Mouse (Mus musculus): ENCODE measurements around the gene Defb11. TPM values are rescaled to one million over a fixed set of nuclear protein-coding genes. Genes with fewer than 3 reads are reported as not detected.
A peak's percentile ranks its signal among the peaks of the same experiment; 100 is the strongest.
"Not testable (repeated sequence)": the region's sequence is repeated elsewhere in the genome, so short reads cannot be mapped to it uniquely, and the experiment has no call there.

The Defb11 gene
- polyA plus RNA-seq (2015; fragmentation: Nextera tagmentation; extraction: Ambion mirVana) = 6.7 and 13.5 TPM in 2 replicates

- H3K9ac ChIP-seq (replicated peaks); H3K4me1 ChIP-seq; H3K36me3 ChIP-seq; H3K4me2 ChIP-seq (replicated peaks); H3K27me3 ChIP-seq; H3K4me3 ChIP-seq; ATAC-seq (replicated peaks); H3K9me3 ChIP-seq; H3K27ac ChIP-seq (replicated peaks): not testable (repeated sequence)
These were observed at the start of gene Defb11 for GRCm38 (mm10) chr8:21906290-21906689. TSS of gene Defb11 (minus strand) at chr8:21906412.

DNA sequence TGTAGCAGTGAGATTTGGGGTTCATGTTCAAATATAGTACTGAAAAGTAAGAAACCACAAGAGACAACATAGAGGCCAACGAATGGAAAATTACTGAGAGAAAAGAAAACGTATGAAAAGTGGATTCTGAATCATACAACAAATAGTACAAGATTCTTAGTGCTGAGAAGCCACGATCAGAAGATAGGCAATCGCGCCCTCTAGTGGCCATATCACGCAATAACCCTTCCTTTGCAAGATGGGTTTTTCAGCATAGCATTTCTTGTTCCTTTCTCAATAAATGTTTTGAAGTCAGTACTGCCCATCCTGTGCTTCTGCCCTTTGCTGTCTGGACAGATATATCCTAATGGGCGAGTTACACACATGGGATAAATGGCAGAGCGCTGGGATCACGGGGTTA is 49.1 kb upstream of the Defb11 start:
- Histone ChIP-seq H3K4me1 (no peaks in the 10 kb centered on the region), H3K4me3 (no peak overlapping the region), H3K9me3 (no peaks in the 10 kb centered on the region), H3K9ac (replicated peaks) (no peak overlapping the region), H3K27ac (replicated peaks) (no peak overlapping the region), H3K4me2 (replicated peaks) (no peak overlapping the region), H3K36me3 (no peaks in the 10 kb centered on the region), H3K27me3 (no peaks in the 10 kb centered on the region)
- 5% methylated on average over 9 of the region's 9 CpGs for WGBS
- 0 out of 2 replicates have a peak, but pooled peaks have one; percentile 38 for ATAC-seq (replicated peaks)

GRCm38 (mm10) chr8:21947311-21948017 is 41.3 kb upstream of the Defb11 start:
- Histone ChIP-seq H3K27me3 (no peaks in the 10 kb centered on the region), H3K4me1 (no peaks in the 10 kb centered on the region), H3K9ac (replicated peaks) (no peak overlapping the region), H3K36me3 (no peaks in the 10 kb centered on the region), H3K27ac (replicated peaks) (no peak overlapping the region), H3K4me2 (replicated peaks) (no peak overlapping the region), H3K9me3 (no peaks in the 10 kb centered on the region), H3K4me3 (no peak overlapping the region)
- no peak for ATAC-seq (replicated peaks)
- WGBS = 62% methylated on average over 9 of the region's 9 CpGs

- no peaks in the 10 kb centered on the region for H3K36me3 ChIP-seq
- no peak within 1 kb of the TSS for H3K4me3 ChIP-seq
- no peak within 1 kb of the TSS for H3K9ac ChIP-seq (replicated peaks)
- H3K27ac ChIP-seq (replicated peaks) = no peak within 1 kb of the TSS
- ATAC-seq (replicated peaks) = no peak
- no peaks in the 10 kb centered on the region for H3K27me3 ChIP-seq
- H3K4me2 ChIP-seq (replicated peaks) = no peak within 1 kb of the TSS
- no peaks in the 10 kb centered on the region for H3K9me3 ChIP-seq
- no peaks in the 10 kb centered on the region for H3K4me1 ChIP-seq
- WGBS = 70% methylated on average over 6 of the region's 6 CpGs
These were observed 40.2 kb upstream of the Defb11 start, which contains the start of gene Defb13 for GRCm38 (mm10) chr8:21946462-21946861. TSS of gene Defb13 (plus strand) at chr8:21946762.

GRCm38 (mm10) chr8:21938052-21938451 is 31.8 kb upstream of the Defb11 start, which contains the start of gene Defb35:
TSS of gene Defb35 (plus strand) at chr8:21938352.
- not testable (repeated sequence) for H3K4me1 ChIP-seq; H3K9me3 ChIP-seq; H3K4me2 ChIP-seq (replicated peaks); H3K4me3 ChIP-seq; ATAC-seq (replicated peaks); H3K27ac ChIP-seq (replicated peaks); H3K27me3 ChIP-seq; H3K36me3 ChIP-seq; H3K9ac ChIP-seq (replicated peaks)
- 86% methylated on average over 4 of the region's 4 CpGs for WGBS

DNA sequence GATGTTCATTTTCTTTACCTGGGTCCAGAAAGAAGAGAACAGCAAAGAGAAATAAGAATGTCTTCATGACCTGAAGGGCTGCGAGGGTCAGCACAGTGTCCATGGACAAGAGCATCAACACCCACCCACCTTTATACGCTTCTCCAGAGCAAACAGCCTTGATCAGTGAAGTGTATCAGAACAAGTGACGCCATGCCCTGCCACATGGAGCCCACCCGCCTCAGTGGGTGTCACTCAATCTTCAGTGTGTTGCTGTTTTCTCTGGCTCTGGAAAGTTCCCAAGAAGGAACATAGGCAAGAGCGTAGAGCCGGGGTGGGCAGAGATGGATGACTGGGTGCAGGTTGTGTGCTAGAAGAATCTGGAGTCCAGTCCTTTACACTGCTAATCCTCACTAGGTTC is 26.4 kb upstream of the Defb11 start, which contains the start of gene Defb15:
TSS of gene Defb15 (minus strand) at position 101 of the 400 bp plus-strand sequence.
- no peaks in the 10 kb centered on the region for H3K4me1 ChIP-seq
- H3K9me3 ChIP-seq = no peaks in the 10 kb centered on the region
- no peaks in the 10 kb centered on the region for H3K36me3 ChIP-seq
- WGBS = 87% methylated on average over 6 of the region's 6 CpGs
- H3K27ac ChIP-seq (replicated peaks) = no peak within 1 kb of the TSS
- H3K9ac ChIP-seq (replicated peaks) = no peak within 1 kb of the TSS
- H3K4me3 ChIP-seq = no peak within 1 kb of the TSS
- no peak within 1 kb of the TSS for H3K4me2 ChIP-seq (replicated peaks)
- ATAC-seq (replicated peaks) = no peak
- no peaks in the 10 kb centered on the region for H3K27me3 ChIP-seq

DNA sequence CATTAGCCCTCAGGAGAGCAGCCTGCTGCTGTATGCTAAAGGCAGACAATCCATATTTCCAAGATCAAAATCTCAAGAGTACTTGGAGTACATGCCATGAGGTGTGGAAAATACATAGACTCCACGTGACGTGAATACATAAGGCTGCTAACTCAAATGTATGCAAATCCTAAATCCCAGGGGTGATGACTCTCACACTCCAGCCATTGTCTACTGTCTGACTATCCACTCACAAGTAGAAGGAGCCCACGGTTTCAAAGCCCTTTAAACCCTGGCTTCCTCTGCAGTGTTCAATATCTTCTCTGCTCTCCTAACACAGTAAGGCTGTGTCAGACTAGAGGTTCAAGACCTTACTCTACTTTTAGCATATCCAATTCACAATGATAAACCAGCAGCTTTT is 24.5 kb upstream of the Defb11 start:
- H3K27me3 ChIP-seq; H3K4me2 ChIP-seq (replicated peaks); ATAC-seq (replicated peaks); H3K36me3 ChIP-seq; H3K27ac ChIP-seq (replicated peaks); H3K4me3 ChIP-seq; H3K4me1 ChIP-seq; H3K9me3 ChIP-seq; H3K9ac ChIP-seq (replicated peaks): not testable (repeated sequence)
- 74% methylated on average over 3 of the region's 3 CpGs for WGBS

- H3K36me3 ChIP-seq = no peaks in the 10 kb centered on the region
- H3K9ac ChIP-seq (replicated peaks) = no peak overlapping the region
- 92% methylated on average over 3 of the region's 3 CpGs for WGBS
- H3K4me2 ChIP-seq (replicated peaks) = no peak overlapping the region
- no peaks in the 10 kb centered on the region for H3K4me1 ChIP-seq
- H3K9me3 ChIP-seq = no peaks in the 10 kb centered on the region
- H3K4me3 ChIP-seq = no peak overlapping the region
- ATAC-seq (replicated peaks) = no peak
- no peak overlapping the region for H3K27ac ChIP-seq (replicated peaks)
- H3K27me3 ChIP-seq = no peaks in the 10 kb centered on the region
These were observed 9.4 kb upstream of the Defb11 start for GRCm38 (mm10) chr8:21915625-21916024.

- WGBS = 23% methylated on average over 2 of the region's 2 CpGs
- H3K27ac ChIP-seq (replicated peaks) = no peak overlapping the region
- no peak overlapping the region for H3K4me2 ChIP-seq (replicated peaks)
- H3K4me3 ChIP-seq = no peak overlapping the region
- no peaks in the 10 kb centered on the region for H3K4me1 ChIP-seq
- no peaks in the 10 kb centered on the region for H3K36me3 ChIP-seq
- H3K27me3 ChIP-seq = no peaks in the 10 kb centered on the region
- no peak for ATAC-seq (replicated peaks)
- H3K9ac ChIP-seq (replicated peaks) = no peak overlapping the region
- H3K9me3 ChIP-seq = no peaks in the 10 kb centered on the region
These were observed 6.3 kb upstream of the Defb11 start for GRCm38 (mm10) chr8:21912554-21912953.

GRCm38 (mm10) chr8:21911931-21912330 is 5.7 kb upstream of the Defb11 start:
- no peak for ATAC-seq (replicated peaks)
- no peaks in the 10 kb centered on the region for H3K36me3 ChIP-seq
- no peak overlapping the region for H3K4me2 ChIP-seq (replicated peaks)
- no peaks in the 10 kb centered on the region for H3K4me1 ChIP-seq
- no peaks in the 10 kb centered on the region for H3K9me3 ChIP-seq
- no peaks in the 10 kb centered on the region for H3K27me3 ChIP-seq
- no peak overlapping the region for H3K4me3 ChIP-seq
- no peak overlapping the region for H3K9ac ChIP-seq (replicated peaks)
- no peak overlapping the region for H3K27ac ChIP-seq (replicated peaks)
- WGBS = 0% methylated on average over 1 of the region's 1 CpGs

- not testable (repeated sequence) for H3K4me2 ChIP-seq (replicated peaks); H3K27me3 ChIP-seq; H3K36me3 ChIP-seq; H3K27ac ChIP-seq (replicated peaks); H3K4me1 ChIP-seq; H3K9ac ChIP-seq (replicated peaks); H3K4me3 ChIP-seq; H3K9me3 ChIP-seq; ATAC-seq (replicated peaks)
These were observed 20.9 kb downstream of the Defb11 start, which contains the start of gene Defb9 for GRCm38 (mm10) chr8:21885321-21885720. TSS of gene Defb9 (minus strand) at chr8:21885421.

- not testable (repeated sequence) for H3K36me3 ChIP-seq; H3K9ac ChIP-seq (replicated peaks)
These were observed 47.6 kb downstream of the Defb11 start, which contains the start of gene Defb10 for GRCm38 (mm10) chr8:21858586-21858985. TSS of gene Defb10 (plus strand) at chr8:21858901.

More at GRCm38 (mm10) chr8:21858586-21858985, 47.6 kb downstream of the Defb11 start, which contains the start of gene Defb10:
- not testable (repeated sequence) for H3K27me3 ChIP-seq; H3K27ac ChIP-seq (replicated peaks); H3K4me2 ChIP-seq (replicated peaks); H3K9me3 ChIP-seq; H3K4me3 ChIP-seq; ATAC-seq (replicated peaks); H3K4me1 ChIP-seq
- WGBS = 3% methylated on average over 1 of the region's 1 CpGs
